Mouse (Mus musculus): ENCODE results near the gene Itih4. TPM values are rescaled to one million over a fixed set of nuclear protein-coding genes. Genes with fewer than 3 reads are reported as not detected.

The Itih4 gene
- 0.05 and 1.2 TPM in 2 replicates for polyA plus RNA-seq (2012; rRNA removed; ENCODE audit: low replicate concordance)

GRCm38 (mm10) chr14:30886204-30886603 is at the start of gene Itih4:
Itih4 (plus strand) TSS chr14:30886476.

GRCm38 (mm10) chr14:30878958-30879571 is 7.2 kb upstream of the Itih4 start, which contains the start of gene Mustn1:
Mustn1 (plus strand) TSS chr14:30879200.

DNA sequence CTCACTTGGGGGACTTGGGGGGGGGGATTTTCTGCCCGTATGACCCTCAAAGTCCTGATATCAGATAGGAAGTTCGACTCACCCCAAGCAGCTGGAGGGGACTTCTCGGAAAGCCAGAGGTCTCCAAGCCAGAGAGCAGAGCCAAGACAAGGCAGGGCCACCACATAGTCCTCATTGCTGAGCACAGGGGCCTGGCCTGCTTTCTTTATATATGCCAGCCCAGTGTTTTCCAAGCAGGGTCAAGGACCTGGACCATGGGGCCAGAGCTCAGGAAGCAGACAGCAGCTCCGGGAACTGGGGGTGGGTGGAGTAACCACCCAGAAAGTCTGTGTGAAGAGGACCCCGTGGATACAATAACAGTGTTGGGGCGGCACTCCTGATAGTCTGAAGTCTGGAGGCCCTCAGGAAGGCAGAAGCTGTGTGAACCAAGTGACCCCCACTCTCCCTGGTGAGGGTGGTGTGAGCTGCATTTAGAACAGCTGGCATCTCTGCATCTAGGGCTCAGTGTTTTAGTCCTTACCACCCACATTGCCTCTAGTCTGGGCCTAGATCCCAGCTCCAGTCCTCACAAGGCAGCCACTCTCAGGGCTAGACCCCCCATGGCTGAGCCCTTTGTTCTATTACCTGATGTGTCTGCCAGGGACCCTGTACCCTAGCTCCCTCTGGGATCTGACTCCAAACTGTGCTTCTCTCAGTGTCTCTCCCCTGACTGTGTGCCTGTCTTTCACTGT is 37.3 kb downstream of the Itih4 start, which contains the start of gene Itih3:
Gene Itih3 (minus strand): TSS at position 386 of the 731 bp plus-strand sequence.

GRCm38 (mm10) chr14:30943038-30943437 is 56.8 kb downstream of the Itih4 start, which contains the start of gene Itih1:
Itih1 (minus strand) TSS chr14:30943289.

GRCm38 (mm10) chr14:30951154-30951825 is 65.0 kb downstream of the Itih4 start, which contains the start of gene Nek4:
Nek4 (plus strand) TSS chr14:30951377.

Other genes with a start within 250 kb of the Itih4 start
- gene Rft1, start 232.1 kb upstream of the Itih4 start, polyA plus RNA-seq (2012; rRNA removed; ENCODE audit: low replicate concordance), result 4.1 and 4.6 TPM in 2 replicates
- gene Sfmbt1, start 171.6 kb upstream of the Itih4 start, polyA plus RNA-seq (2012; rRNA removed; ENCODE audit: low replicate concordance), result 0.27 and 0.34 TPM in 2 replicates
- gene Tmem110, start 60.9 kb upstream of the Itih4 start, polyA plus RNA-seq (2012; rRNA removed; ENCODE audit: low replicate concordance), result 9.2 and 14.9 TPM in 2 replicates
- gene Mustn1, start 7.3 kb upstream of the Itih4 start, polyA plus RNA-seq (2012; rRNA removed; ENCODE audit: low replicate concordance), result 11.0 and 19.2 TPM in 2 replicates
- 0.18 and 0.63 TPM in 2 replicates for gene Itih3, start 37.3 kb downstream of the Itih4 start, polyA plus RNA-seq (2012; rRNA removed; ENCODE audit: low replicate concordance)
- 0.06 TPM in 1 of 2 replicates, not detected in the other for gene Itih1, start 56.8 kb downstream of the Itih4 start, polyA plus RNA-seq (2012; rRNA removed; ENCODE audit: low replicate concordance)
- 0.97 and 1.9 TPM in 2 replicates for gene Nek4, start 64.9 kb downstream of the Itih4 start, polyA plus RNA-seq (2012; rRNA removed; ENCODE audit: low replicate concordance)
- 3.1 and 3.6 TPM in 2 replicates for gene Glt8d1, start 114.9 kb downstream of the Itih4 start, polyA plus RNA-seq (2012; rRNA removed; ENCODE audit: low replicate concordance)
- 44.8 and 72.3 TPM in 2 replicates for gene Spcs1, start 115.2 kb downstream of the Itih4 start, polyA plus RNA-seq (2012; rRNA removed; ENCODE audit: low replicate concordance)
- 3.9 and 4.9 TPM in 2 replicates for gene Pbrm1, start 132.7 kb downstream of the Itih4 start, polyA plus RNA-seq (2012; rRNA removed; ENCODE audit: low replicate concordance)
- gene Gnl3, start 132.7 kb downstream of the Itih4 start, polyA plus RNA-seq (2012; rRNA removed; ENCODE audit: low replicate concordance), result 4.8 and 6.8 TPM in 2 replicates
- gene Smim4, start 242.5 kb downstream of the Itih4 start, polyA plus RNA-seq (2012; rRNA removed; ENCODE audit: low replicate concordance), result 44.1 and 80.0 TPM in 2 replicates
- 9.2 and 16.3 TPM in 2 replicates for gene Nt5dc2, start 244.6 kb downstream of the Itih4 start, polyA plus RNA-seq (2012; rRNA removed; ENCODE audit: low replicate concordance)